Mouse (Mus musculus): ENCODE results near the gene Grm4. TPM values are rescaled to one million over a fixed set of nuclear protein-coding genes. Genes with fewer than 3 reads are reported as not detected.

Gene Grm4
- total and polyA plus RNA-seq, 3 experiments, result 0.06 TPM; not detected in 2

DNA sequence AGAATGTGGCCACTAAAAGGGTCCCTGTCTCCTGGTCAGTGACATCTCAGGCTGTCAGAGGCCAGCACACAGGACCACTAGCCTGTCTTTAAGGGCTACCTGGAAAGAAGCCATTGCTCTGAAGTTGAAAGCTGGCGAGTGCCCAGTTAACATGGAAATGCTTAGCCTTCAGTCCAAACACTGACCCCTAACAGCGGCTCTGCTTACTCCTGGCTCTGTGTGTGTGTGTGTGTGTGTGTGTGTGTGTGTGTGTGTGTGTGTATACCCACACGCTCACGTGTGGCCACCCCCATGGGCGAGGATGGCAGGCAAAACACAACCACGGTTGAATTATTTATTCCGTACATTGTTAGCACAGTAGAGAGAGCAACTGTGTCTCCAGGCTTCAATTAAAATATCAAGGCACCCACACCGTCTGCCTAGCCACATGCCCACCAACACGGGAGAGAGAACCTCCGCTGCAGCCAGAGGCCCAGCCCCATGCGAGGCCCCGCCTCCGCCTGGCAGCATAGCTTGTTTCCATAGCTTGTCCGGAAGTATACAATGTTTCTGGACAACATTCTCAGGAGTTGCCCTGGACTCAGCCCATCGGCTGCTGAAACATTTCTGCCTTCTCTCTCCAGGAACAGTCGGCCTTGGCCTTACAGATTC, 32.9 kb downstream of the Grm4 start:
- Histone ChIP-seq H3K27me3 (ENCODE audit: control insufficient read depth in 1 of 2, insufficient read depth in 2 of 2, low read length in 2 of 2) (peaks cover 0 to 2% of the 10 kb centered on the region in 2 experiments; a peak in 2 of 4 replicates), H3K4me1 (ENCODE audit: control insufficient read depth in 1 of 2, insufficient read depth in 2 of 2, low read length in 2 of 2) (no peaks in the 10 kb centered on the region), H3K9me3 (replicated peaks; ENCODE audit: insufficient read depth, low read length) (no peaks in the 10 kb centered on the region), H3K79me2 (ENCODE audit: control insufficient read depth, insufficient read depth, low read length, poor library complexity) (no peaks in the 10 kb centered on the region), H3K9ac (ENCODE audit: control insufficient read depth, low read depth, low read length, poor library complexity, severe bottlenecking) (no peak overlapping the region), H3K36me3 (ENCODE audit: control insufficient read depth in 1 of 2, insufficient read depth in 2 of 2, low read length in 2 of 2) (no peaks in the 10 kb centered on the region), H3K4me3 (ENCODE audit: control insufficient read depth in 1 of 2, insufficient read depth in 1 of 2, low read depth in 2 of 2, low read length in 2 of 2) (no peak overlapping the region), H3K27ac (ENCODE audit: control insufficient read depth, low read depth, low read length) (no peak overlapping the region)
- no peak for DNase-seq (ENCODE audit: low read depth, low spot score)
- TF ChIP-seq RCOR1 (IDR thresholded peaks at IDR 0.05; ENCODE audit: low read depth, low read length) (no peak), POLR2AphosphoS5 (IDR thresholded peaks at IDR 0.05; ENCODE audit: borderline replicate concordance, low read depth, low read length) (no peak), NELFE (IDR thresholded peaks at IDR 0.05; ENCODE audit: low read depth, low read length) (no peak), MYB (IDR thresholded peaks at IDR 0.05; ENCODE audit: low read depth, low read length) (no peak), SIN3A (IDR thresholded peaks at IDR 0.05; ENCODE audit: low read length) (no peak), GATA1 (IDR thresholded peaks at IDR 0.05; ENCODE audit: low read depth, low read length) (no peak), MYC (IDR thresholded peaks at IDR 0.05; ENCODE audit: low read depth, low read length) (no peak), POLR2AphosphoS2 (IDR thresholded peaks at IDR 0.05; ENCODE audit: low read length) (no peak), POLR2A (IDR thresholded peaks at IDR 0.05; ENCODE audit: control insufficient read depth in 1 of 2, insufficient read depth in 1 of 2, low read depth in 1 of 2, low read length in 2 of 2, poor library complexity in 1 of 2) (no peak), MXI1 (IDR thresholded peaks at IDR 0.05; ENCODE audit: low read depth, low read length) (no peak), NRF1 (IDR thresholded peaks at IDR 0.05; ENCODE audit: insufficient read depth, low read depth, low read length, poor library complexity, severe bottlenecking) (no peak), CHD1 (IDR thresholded peaks at IDR 0.05; ENCODE audit: low read depth, low read length) (no peak), UBTF (IDR thresholded peaks at IDR 0.05; ENCODE audit: borderline replicate concordance, insufficient read depth, low read depth, low read length) (no peak), MAFK (IDR thresholded peaks at IDR 0.05; ENCODE audit: borderline replicate concordance, low read depth, low read length) (no peak), KAT2A (conservative IDR thresholded peaks at IDR 0.05; ENCODE audit: low read depth, low read length) (no peak), ZNF384 (IDR thresholded peaks at IDR 0.05; ENCODE audit: low read depth, low read length) (no peak), HCFC1 (IDR thresholded peaks at IDR 0.05; ENCODE audit: low read depth, low read length) (no peak), MEF2A (IDR thresholded peaks at IDR 0.05; ENCODE audit: extremely low read depth, insufficient replicate concordance, low read depth, low read length, poor library complexity, severe bottlenecking) (no peak), ETS1 (IDR thresholded peaks at IDR 0.05; ENCODE audit: low read depth, low read length) (no peak)

DNA sequence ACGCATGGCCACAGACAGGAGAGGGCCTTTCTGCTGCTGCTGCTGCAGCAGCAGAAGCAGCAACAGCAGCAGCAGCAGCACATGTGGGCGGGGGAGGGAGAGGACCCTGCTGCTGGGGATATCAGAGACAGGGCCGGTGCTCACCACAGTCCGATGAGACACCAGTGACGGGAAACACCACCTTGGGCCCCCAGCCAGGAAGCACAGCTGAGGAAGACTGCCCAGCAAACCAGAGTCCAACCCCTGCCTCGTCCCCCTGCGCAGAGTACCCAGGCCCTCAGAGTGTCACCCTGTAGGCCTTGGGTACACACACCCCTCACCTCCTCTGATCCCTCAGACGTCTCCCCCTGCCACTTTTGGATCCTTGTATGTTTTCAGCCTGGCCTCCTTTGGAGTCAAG, 35.3 kb downstream of the Grm4 start:
- no peak overlapping the region for H3K4me3 ChIP-seq (ENCODE audit: control insufficient read depth in 1 of 2, insufficient read depth in 1 of 2, low read depth in 2 of 2, low read length in 2 of 2)
- no peaks in the 10 kb centered on the region for H3K36me3 ChIP-seq (ENCODE audit: control insufficient read depth in 1 of 2, insufficient read depth in 2 of 2, low read length in 2 of 2)
- DNase-seq (ENCODE audit: low read depth, low spot score), result no peak
- H3K79me2 ChIP-seq (ENCODE audit: control insufficient read depth, insufficient read depth, low read length, poor library complexity), result no peaks in the 10 kb centered on the region
- TF ChIP-seq MEF2A (IDR thresholded peaks at IDR 0.05; ENCODE audit: extremely low read depth, insufficient replicate concordance, low read depth, low read length, poor library complexity, severe bottlenecking), result no peak
- TF ChIP-seq GATA1 (IDR thresholded peaks at IDR 0.05; ENCODE audit: low read depth, low read length), result no peak
- H3K27me3 ChIP-seq (ENCODE audit: control insufficient read depth in 1 of 2, insufficient read depth in 2 of 2, low read length in 2 of 2), result peaks cover 0 to 2% of the 10 kb centered on the region in 2 experiments; a peak in 2 of 4 replicates
- no peaks in the 10 kb centered on the region for H3K9me3 ChIP-seq (replicated peaks; ENCODE audit: insufficient read depth, low read length)
- H3K4me1 ChIP-seq (ENCODE audit: control insufficient read depth in 1 of 2, insufficient read depth in 2 of 2, low read length in 2 of 2), result no peaks in the 10 kb centered on the region
- H3K9ac ChIP-seq (ENCODE audit: control insufficient read depth, low read depth, low read length, poor library complexity, severe bottlenecking), result no peak overlapping the region
- H3K27ac ChIP-seq (ENCODE audit: control insufficient read depth, low read depth, low read length), result no peak overlapping the region
